Comparison of ENCODE assay signal across 8 mouse cellular contexts in the genomic region with DNA sequence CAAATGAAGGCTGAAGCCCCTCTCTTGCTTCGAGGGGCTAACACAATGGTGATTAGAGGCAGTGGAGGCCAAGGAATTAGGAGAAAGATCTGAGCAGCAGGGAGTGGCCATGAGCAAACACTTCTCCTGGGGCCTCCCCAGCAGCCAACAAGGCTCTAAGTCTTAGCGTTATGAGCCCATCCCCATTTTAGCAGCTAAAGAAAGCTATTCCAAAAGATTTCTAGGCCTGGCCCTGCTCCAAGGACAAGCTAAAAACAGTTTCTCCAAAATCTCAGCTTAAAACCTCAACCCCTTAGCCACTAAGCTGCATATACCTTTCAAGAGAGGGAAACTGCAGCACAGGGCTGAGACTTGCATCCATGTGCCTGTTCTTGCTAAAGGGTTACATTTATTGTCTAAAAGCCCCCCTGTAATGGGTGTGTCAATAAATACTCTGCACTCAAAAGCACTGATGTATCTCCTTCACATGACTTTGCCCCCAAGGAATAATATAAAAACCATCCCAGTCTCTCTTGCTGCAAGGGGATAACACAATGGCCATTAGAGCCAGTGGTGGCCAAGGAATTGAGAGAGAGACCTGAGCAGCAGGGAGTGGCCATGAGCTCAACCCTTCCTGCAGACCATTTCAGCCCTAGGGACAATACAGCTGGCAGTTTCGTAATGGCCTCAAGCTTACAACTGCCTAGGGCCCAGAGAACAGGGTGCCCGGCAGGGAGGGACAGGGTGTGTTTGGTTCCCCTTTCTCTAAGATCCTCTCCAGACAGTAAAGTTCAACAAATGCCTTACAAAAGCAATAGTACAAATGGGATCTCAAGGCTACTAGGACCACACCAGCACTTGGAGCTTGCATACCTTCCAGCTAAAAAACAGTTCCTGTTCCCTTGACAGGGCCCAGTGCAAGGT. TPM values are rescaled to one million over a fixed set of nuclear protein-coding genes. Genes with fewer than 3 reads are reported as not detected.
DNase-seq lines count a peak whose midpoint lies in the region; ATAC-seq and TF ChIP-seq lines count a peak whose summit lies in the region.

No protein-coding gene starts in this region.

- H3K9me3 ChIP-seq in forebrain, embryonic 12.5 days: no peaks in the 10 kb centered on the region
- H3K9me3 ChIP-seq in liver, embryonic 14.5 days (ENCODE audit: control insufficient read depth, low read length): no peaks in the 10 kb centered on the region
- no peaks in the 10 kb centered on the region for H3K9me3 ChIP-seq in neural tube, embryonic 14.5 days (ENCODE audit: control insufficient read depth, low read length)

- H3K9ac ChIP-seq in forebrain, embryonic 12.5 days: no peak overlapping the region; the same call in 1 of the 2 replicates
- H3K9ac ChIP-seq in liver, embryonic 14.5 days (replicated peaks): 0 out of 2 replicates have a peak overlapping the region, but pooled peaks have one; percentile 27
- H3K9ac ChIP-seq in neural tube, embryonic 14.5 days (replicated peaks; ENCODE audit: low read depth, low read length): 0 out of 2 replicates have a peak overlapping the region, but pooled peaks have one; percentile 11

- intact Hi-C loops in heart, postnatal 10 days (cut with DNase I): no loop called here

- no peak overlapping the region for H3K4me3 ChIP-seq in forebrain, embryonic 12.5 days (replicated peaks)
- no peak overlapping the region for H3K4me3 ChIP-seq in liver, embryonic 14.5 days (ENCODE audit: insufficient read depth in 1 of 2, low read depth in 2 of 2, low read length in 2 of 2)
- no peak overlapping the region for H3K4me3 ChIP-seq in neural tube, embryonic 14.5 days (ENCODE audit: low read depth, low read length)

- H3K4me2 ChIP-seq in forebrain, embryonic 12.5 days: peak overlapping the region; percentile 21; the same call in 1 of the 2 replicates
- peak overlapping the region; percentile 36 for H3K4me2 ChIP-seq in liver, embryonic 14.5 days (ENCODE audit: low read depth)
- peak overlapping the region; percentile 16; the same call in 1 of the 2 replicates for H3K4me2 ChIP-seq in neural tube, embryonic 14.5 days (ENCODE audit: low read depth, low read length)

- TF ChIP-seq CTCF in liver, embryonic 14.5 days (IDR thresholded peaks at IDR 0.05; ENCODE audit: low read depth): no peak

- ATAC-seq in forebrain, embryonic 12.5 days (ENCODE audit: low FRiP score): no peak
- ATAC-seq in liver, embryonic 14.5 days (ENCODE audit: insufficient read depth): no peak
- ATAC-seq in neural tube, embryonic 14.5 days (ENCODE audit: low read depth): no peak

- peaks cover 89% of the 10 kb centered on the region for H3K4me1 ChIP-seq in forebrain, embryonic 12.5 days
- peaks cover 81 to 85% of the 10 kb centered on the region in 2 experiments for H3K4me1 ChIP-seq in liver, embryonic 14.5 days (replicated peaks; ENCODE audit: control insufficient read depth in 2 of 2, insufficient read depth in 2 of 2, low read length in 1 of 2)
- H3K4me1 ChIP-seq in neural tube, embryonic 14.5 days (ENCODE audit: control insufficient read depth, insufficient read depth, low read length): peaks cover 43% of the 10 kb centered on the region

- H3K27me3 ChIP-seq in forebrain, embryonic 12.5 days: no peaks in the 10 kb centered on the region
- H3K27me3 ChIP-seq in liver, embryonic 14.5 days (ENCODE audit: control insufficient read depth, insufficient read depth, low read length): no peaks in the 10 kb centered on the region
- no peaks in the 10 kb centered on the region for H3K27me3 ChIP-seq in neural tube, embryonic 14.5 days (ENCODE audit: control insufficient read depth, insufficient read depth, low read length)

- DNase-seq in adrenal gland, postnatal 14 days: peak; percentile 52
- no peak for DNase-seq in adrenal gland, postnatal 25 days
- DNase-seq in 416B (ENCODE audit: low read depth): peak; percentile 68
- peak; percentile 50 for DNase-seq in heart, postnatal 10 days
- no peak for DNase-seq in liver, embryonic 14.5 days (ENCODE audit: low read depth in 3 of 3, low spot score in 3 of 3)
- DNase-seq in thymus, adult 18-20 months: no peak

- no peak for TF ChIP-seq EP300 in liver, embryonic 14.5 days (IDR thresholded peaks at IDR 0.05; ENCODE audit: low read depth)

- WGBS in forebrain, embryonic 12.5 days: 13% methylated on average over 4 of the region's 4 CpGs
- 24% methylated on average over 4 of the region's 4 CpGs for WGBS in liver, embryonic 14.5 days (ENCODE audit: insufficient replicate concordance)
- WGBS in neural tube, embryonic 14.5 days: 11% methylated on average over 4 of the region's 4 CpGs

- H3K27ac ChIP-seq in forebrain, embryonic 12.5 days: peak overlapping the region; percentile 99
- peak overlapping the region; percentile 52 for H3K27ac ChIP-seq in liver, embryonic 14.5 days
- peak overlapping the region; percentile 71 for H3K27ac ChIP-seq in neural tube, embryonic 14.5 days (ENCODE audit: low read depth, low read length)

- no peaks in the 10 kb centered on the region for H3K36me3 ChIP-seq in forebrain, embryonic 12.5 days (replicated peaks)
- H3K36me3 ChIP-seq in liver, embryonic 14.5 days (replicated peaks; ENCODE audit: control insufficient read depth, insufficient read depth, low read depth): no peaks in the 10 kb centered on the region
- no peaks in the 10 kb centered on the region for H3K36me3 ChIP-seq in neural tube, embryonic 14.5 days (ENCODE audit: control insufficient read depth, insufficient read depth, low read length)

RNA-seq across cellular contexts. Expression of a gene that starts 8.3 kb away (rescaled TPM):
- total RNA-seq in adrenal gland, postnatal 14 days (2021): 43.8 and 47.6 TPM in 2 replicates
- total RNA-seq in adrenal gland, postnatal 25 days (2021): 24.7 and 31.1 TPM in 2 replicates
- 82.6 and 90.6 TPM in 2 replicates for polyA plus RNA-seq in forebrain, embryonic 12.5 days (2016; fragmentation: Nextera tagmentation; extraction: Ambion mirVana)
- total RNA-seq in heart, postnatal 10 days (2021): 10 to 100 TPM; 28.1 to 30.4 TPM
- 22.0 and 22.9 TPM in 2 replicates for polyA plus RNA-seq in liver, embryonic 14.5 days (2012; rRNA removed)
- 25.4 and 28.5 TPM in 2 replicates for polyA plus RNA-seq in liver, embryonic 14.5 days (2014; fragmentation: Nextera tagmentation; extraction: Ambion mirVana)
- 45.2 and 66.3 TPM in 2 replicates for polyA plus RNA-seq in neural tube, embryonic 14.5 days (2014; fragmentation: Nextera tagmentation; extraction: Ambion mirVana)

RNA-seq across cellular contexts. Expression of a gene that starts 55.3 kb away (rescaled TPM):
- 179 and 192 TPM in 2 replicates for total RNA-seq in adrenal gland, postnatal 14 days (2021)
- total RNA-seq in adrenal gland, postnatal 25 days (2021): 58.3 and 81.5 TPM in 2 replicates
- polyA plus RNA-seq in forebrain, embryonic 12.5 days (2016; fragmentation: Nextera tagmentation; extraction: Ambion mirVana): 50.5 and 54.0 TPM in 2 replicates
- 10 to 100 TPM; 16.1 to 32.2 TPM for total RNA-seq in heart, postnatal 10 days (2021)
- polyA plus RNA-seq in liver, embryonic 14.5 days (2012; rRNA removed): 22.0 and 39.4 TPM in 2 replicates
- 41.8 and 45.1 TPM in 2 replicates for polyA plus RNA-seq in liver, embryonic 14.5 days (2014; fragmentation: Nextera tagmentation; extraction: Ambion mirVana)
- polyA plus RNA-seq in neural tube, embryonic 14.5 days (2014; fragmentation: Nextera tagmentation; extraction: Ambion mirVana): 102 and 108 TPM in 2 replicates

Comparison
In these comparisons a context has a peak if more than half of its experiments do, and no peak if none do; other contexts are left out.
1. DNase-seq: peak in adrenal gland, postnatal 14 days (single experiment), 416B (single experiment) and heart, postnatal 10 days (2 of 2); none in adrenal gland, postnatal 25 days (single experiment), liver, embryonic 14.5 days (0 of 3) and thymus, adult 18-20 months (0 of 2).
2. Peak in every context shown above with its lines, with median percentiles within 50 percentile points of each other: H3K27ac ChIP-seq and H3K4me2 ChIP-seq.